Mouse (Mus musculus) neural tube, embryonic 11.5 days (tissue): Measurements from ENCODE around the gene Nubpl. TPM values are rescaled to one million over a fixed set of nuclear protein-coding genes. Genes with fewer than 3 reads are reported as not detected.
"Not testable (repeated sequence)": the region's sequence is repeated elsewhere in the genome, so short reads cannot be mapped to it uniquely, and the experiment has no call there.

ENCODE experiments used
- ATAC-seq: fragments of 200-750 bp; cut with Nextera tagmentation; 2 replicates; pipeline ENCODE4 v1.8.0; 2017; ENCODE audit warnings: moderate number of reproducible peaks, mild to moderate bottlenecking, moderate TSS enrichment, moderate library complexity; ENCODE audit not compliant: insufficient read depth, low FRiP score, low TSS enrichment
- DNase-seq: peaks from one replicate; pipeline ENCODE4 v3.0.0-alpha.2; 2015; ENCODE audit warnings: low spot score
- H3K27ac ChIP-seq: fragments of 300-500 bp; sonication (generic); 2 replicates; pipeline ENCODE4 v1.5.1; 2014; ENCODE audit warnings: low read depth, mild to moderate bottlenecking, low read length
- H3K27me3 ChIP-seq: fragments of 300-500 bp; sonication (generic); 2 replicates; pipeline ENCODE4 v1.6.1; 2014; ENCODE audit warnings: mild to moderate bottlenecking, low read length, mixed read lengths; ENCODE audit not compliant: control insufficient read depth, insufficient read depth
- H3K36me3 ChIP-seq: fragments of 300-500 bp; sonication (generic); 2 replicates; pipeline ENCODE4 v1.6.1; 2014; ENCODE audit warnings: mild to moderate bottlenecking, low read length, moderate library complexity, mixed read lengths; ENCODE audit not compliant: control insufficient read depth, insufficient read depth
- H3K4me1 ChIP-seq: fragments of 300-500 bp; sonication (generic); 2 replicates; pipeline ENCODE4 v1.6.1; 2014; ENCODE audit warnings: low read length, mixed read lengths; ENCODE audit not compliant: control insufficient read depth, insufficient read depth
- H3K4me2 ChIP-seq: fragments of 300-500 bp; sonication (generic); 2 replicates; pipeline ENCODE4 v1.6.1; 2014; ENCODE audit warnings: low read depth, mild to moderate bottlenecking, moderate library complexity
- H3K4me3 ChIP-seq: fragments of 300-500 bp; sonication (generic); 2 replicates; pipeline ENCODE4 v1.5.1; 2014; ENCODE audit warnings: low read depth, low read length
- H3K9ac ChIP-seq: fragments of 300-500 bp; sonication (generic); 2 replicates; pipeline ENCODE4 v1.6.1; 2014; ENCODE audit warnings: mild to moderate bottlenecking, low read length
- H3K9me3 ChIP-seq: fragments of 300-500 bp; sonication (generic); 2 replicates; pipeline ENCODE4 v1.6.1; 2016; ENCODE audit warnings: low read length; ENCODE audit not compliant: control insufficient read depth
- WGBS: fragments of 180-500 bp; shearing (Covaris S2); extraction: QIAGEN DNeasy Blood & Tissue Kit; methylation state at CpG from one replicate; pipeline ENCODE4 v1.1.7; 2014; 5-methylcytosine and 5-hydroxymethylcytosine counted together
- polyA plus RNA-seq: library from polyadenylated mRNA; unstranded; fragments of >200 nt; fragmentation: Nextera tagmentation; extraction: Ambion mirVana; gene quantifications from 2 replicates; pipeline ENCODE4 v1.2.1, GENCODE M21; 2014

Gene Nubpl
- 9.5 and 10.2 TPM in 2 replicates for polyA plus RNA-seq

- peak; percentile 96 for DNase-seq
- peak within 1 kb of the TSS; percentile 84 for H3K4me3 ChIP-seq
- no peaks in the 10 kb centered on the region for H3K27me3 ChIP-seq
- peak; percentile 97 for ATAC-seq
- no peaks in the 10 kb centered on the region for H3K9me3 ChIP-seq
- H3K27ac ChIP-seq: no peak within 1 kb of the TSS
- no peaks in the 10 kb centered on the region for H3K4me1 ChIP-seq
- no peaks in the 10 kb centered on the region for H3K36me3 ChIP-seq
- under 1% methylated on average over 32 of the region's 32 CpGs for WGBS
- H3K4me2 ChIP-seq: peak within 1 kb of the TSS; percentile 49
- H3K9ac ChIP-seq: peak within 1 kb of the TSS; percentile 89
These were observed at the start of gene Nubpl for GRCm38 (mm10) chr12:52097650-52098070. TSS of gene Nubpl (plus strand) at chr12:52097737.

- Histone ChIP-seq H3K9ac (no peak overlapping the region), H3K36me3 (no peaks in the 10 kb centered on the region), H3K9me3 (no peaks in the 10 kb centered on the region), H3K27ac (no peak overlapping the region), H3K4me2 (no peak overlapping the region), H3K4me3 (no peak overlapping the region), H3K4me1 (no peaks in the 10 kb centered on the region), H3K27me3 (no peaks in the 10 kb centered on the region)
- DNase-seq: no peak
- 58% methylated on average over 2 of the region's 2 CpGs for WGBS
- ATAC-seq: no peak
These were observed 48.2 kb upstream of the Nubpl start for GRCm38 (mm10) chr12:52049324-52049723.

- not testable (repeated sequence) for H3K4me2 ChIP-seq, H3K27me3 ChIP-seq, H3K27ac ChIP-seq, H3K9ac ChIP-seq, H3K4me1 ChIP-seq, H3K9me3 ChIP-seq, ATAC-seq, H3K36me3 ChIP-seq, DNase-seq, H3K4me3 ChIP-seq
- WGBS: no CpG with 5 or more reads among the region's 3 CpGs
These were observed 18.2 kb upstream of the Nubpl start for GRCm38 (mm10) chr12:52079296-52079695.

DNA sequence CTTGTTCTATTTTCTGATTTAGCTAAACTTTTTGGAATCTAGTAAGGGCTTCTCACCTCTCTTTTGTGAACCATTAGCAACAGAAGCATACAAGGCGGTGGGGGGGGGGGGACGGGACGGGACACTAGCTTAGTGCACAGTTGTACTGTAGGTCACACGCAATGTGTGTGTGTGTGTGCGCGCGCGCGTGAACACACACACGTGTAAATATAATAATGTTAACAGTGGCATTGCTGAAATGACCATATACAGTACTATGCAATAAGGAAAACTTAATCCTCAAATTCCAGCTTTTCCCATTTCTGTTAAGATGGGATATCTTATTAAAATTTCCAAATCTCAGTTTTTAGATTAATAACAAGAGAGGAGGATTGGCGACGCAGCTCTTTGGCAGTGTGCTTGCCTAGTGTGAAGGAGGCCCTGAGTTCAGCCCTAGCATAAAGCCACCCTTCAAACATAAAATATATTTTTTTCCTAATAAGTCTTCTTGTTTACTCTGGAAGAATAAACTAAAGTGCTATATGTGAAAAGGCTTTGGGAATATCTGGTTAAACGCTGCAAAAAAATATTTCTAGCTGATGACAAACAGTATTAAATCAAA lies 388 bp upstream of the Nubpl start:
- H3K4me1 ChIP-seq: no peaks in the 10 kb centered on the region
- no peak for DNase-seq
- H3K27me3 ChIP-seq: no peaks in the 10 kb centered on the region
- ATAC-seq: peak; percentile 63
- H3K9ac ChIP-seq: no peak overlapping the region
- H3K9me3 ChIP-seq: no peaks in the 10 kb centered on the region
- peak overlapping the region; percentile 84 for H3K4me3 ChIP-seq
- no peak overlapping the region for H3K27ac ChIP-seq
- H3K36me3 ChIP-seq: no peaks in the 10 kb centered on the region
- no peak overlapping the region for H3K4me2 ChIP-seq
- WGBS: 72% methylated on average over 13 of the region's 13 CpGs

GRCm38 (mm10) chr12:52120276-52120675 lies 22.7 kb downstream of the Nubpl start:
- Histone ChIP-seq H3K4me1 (no peaks in the 10 kb centered on the region), H3K27ac (no peak overlapping the region), H3K27me3 (no peaks in the 10 kb centered on the region), H3K9ac (no peak overlapping the region), H3K4me2 (no peak overlapping the region), H3K36me3 (no peaks in the 10 kb centered on the region), H3K4me3 (no peak overlapping the region), H3K9me3 (no peaks in the 10 kb centered on the region)
- no peak for ATAC-seq
- no peak for DNase-seq

DNA sequence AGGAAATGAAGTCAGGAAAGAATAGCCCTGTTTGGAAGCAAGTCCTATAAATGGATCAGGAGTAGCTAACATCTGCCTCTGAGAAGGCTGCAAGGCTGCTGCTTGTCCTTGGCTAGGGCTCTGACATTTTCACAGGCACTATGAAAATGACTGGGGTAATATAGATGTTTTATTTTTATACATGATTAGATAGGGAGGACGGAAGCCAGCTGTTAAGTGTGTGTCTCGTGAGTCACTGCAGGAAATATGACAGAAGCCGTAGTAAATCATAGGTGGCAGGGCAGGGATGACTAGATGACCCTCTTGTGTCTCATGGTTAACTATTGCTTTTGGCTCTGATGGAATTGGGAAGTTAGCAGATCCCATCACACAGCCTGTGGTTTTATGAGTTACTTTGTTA lies 28.9 kb downstream of the Nubpl start:
- Histone ChIP-seq H3K4me2 (no peak overlapping the region), H3K27me3 (no peaks in the 10 kb centered on the region), H3K9me3 (no peaks in the 10 kb centered on the region), H3K9ac (no peak overlapping the region), H3K4me1 (no peaks in the 10 kb centered on the region), H3K4me3 (no peak overlapping the region), H3K27ac (no peak overlapping the region), H3K36me3 (no peaks in the 10 kb centered on the region)
- DNase-seq (no peak), ATAC-seq (no peak)
- 79% methylated on average over 3 of the region's 3 CpGs for WGBS

- peaks cover 4% of the 10 kb centered on the region; the same call in 1 of the 2 replicates for H3K4me1 ChIP-seq
- H3K27ac ChIP-seq: no peak overlapping the region
- H3K36me3 ChIP-seq: no peaks in the 10 kb centered on the region
- no peak overlapping the region for H3K4me3 ChIP-seq
- no peak overlapping the region for H3K4me2 ChIP-seq
- DNase-seq (no peak), ATAC-seq (no peak)
- H3K9ac ChIP-seq: no peak overlapping the region
- H3K27me3 ChIP-seq: no peaks in the 10 kb centered on the region
- 84% methylated on average over 3 of the region's 3 CpGs for WGBS
- no peaks in the 10 kb centered on the region for H3K9me3 ChIP-seq
These were observed 31.5 kb downstream of the Nubpl start for GRCm38 (mm10) chr12:52129072-52129471.

- Histone ChIP-seq H3K4me1 (peaks cover 4% of the 10 kb centered on the region; the same call in 1 of the 2 replicates), H3K9ac (no peak overlapping the region), H3K27ac (no peak overlapping the region), H3K4me2 (peak overlapping the region; percentile 19; the same call in 1 of the 2 replicates), H3K4me3 (no peak overlapping the region), H3K27me3 (no peaks in the 10 kb centered on the region), H3K9me3 (no peaks in the 10 kb centered on the region), H3K36me3 (no peaks in the 10 kb centered on the region)
- ATAC-seq: no peak
- peak; percentile 61 for DNase-seq
- WGBS: under 1% methylated on average over 10 of the region's 10 CpGs
These were observed 34.7 kb downstream of the Nubpl start for GRCm38 (mm10) chr12:52132256-52132655.

- Histone ChIP-seq H3K27me3 (no peaks in the 10 kb centered on the region), H3K9me3 (no peaks in the 10 kb centered on the region), H3K27ac (no peak overlapping the region), H3K36me3 (no peaks in the 10 kb centered on the region), H3K4me2 (no peak overlapping the region), H3K4me3 (no peak overlapping the region), H3K9ac (no peak overlapping the region), H3K4me1 (no peaks in the 10 kb centered on the region; the same call in 1 of the 2 replicates)
- DNase-seq: no peak
- WGBS: 78% methylated on average over 4 of the region's 4 CpGs
- ATAC-seq: no peak
These were observed 40.8 kb downstream of the Nubpl start for GRCm38 (mm10) chr12:52138296-52138695.
